Mouse (Mus musculus) activated CD4-positive, CD25-positive, alpha-beta regulatory T cell, adult 4 months (primary cell): ENCODE data around the gene Elovl6. TPM values are rescaled to one million over a fixed set of nuclear protein-coding genes. Genes with fewer than 3 reads are reported as not detected.

ENCODE experiments used
- ATAC-seq: one replicate; pipeline ENCODE4 v1.8.0; 2017
- polyA plus RNA-seq, 2 experiments: library from polyadenylated mRNA; unstranded; fragments of 100-300 nt; shearing (Covaris generic); gene quantifications; one replicate each; pipeline ENCODE4 v1.2.1; 2017

Elovl6 gene
- polyA plus RNA-seq = 10 to 100 TPM; 11.0 to 11.3 TPM

- no peak for ATAC-seq
These were observed at the start of gene Elovl6 for GRCm38 (mm10) chr3:129532180-129532864. Elovl6 (plus strand) TSS chr3:129532355.

GRCm38 (mm10) chr3:129488774-129489173 is 43.4 kb upstream of the Elovl6 start:
- no peak for ATAC-seq

GRCm38 (mm10) chr3:129494123-129494522 is 38.0 kb upstream of the Elovl6 start:
- peak; percentile 93 for ATAC-seq

- ATAC-seq = no peak
These were observed 37.4 kb upstream of the Elovl6 start for GRCm38 (mm10) chr3:129494731-129495130.

GRCm38 (mm10) chr3:129503781-129504180 is 28.4 kb upstream of the Elovl6 start:
- ATAC-seq = no peak

GRCm38 (mm10) chr3:129504928-129505327 is 27.2 kb upstream of the Elovl6 start:
- ATAC-seq = no peak

GRCm38 (mm10) chr3:129507736-129508135 is 24.4 kb upstream of the Elovl6 start:
- no peak for ATAC-seq

GRCm38 (mm10) chr3:129508571-129508970 is 23.6 kb upstream of the Elovl6 start:
- ATAC-seq = no peak

- ATAC-seq = no peak
These were observed 22.4 kb upstream of the Elovl6 start for GRCm38 (mm10) chr3:129509725-129510124.

- no peak for ATAC-seq
These were observed 16.2 kb upstream of the Elovl6 start for GRCm38 (mm10) chr3:129515863-129516436.

- peak; percentile 78 for ATAC-seq
These were observed 11.7 kb upstream of the Elovl6 start for GRCm38 (mm10) chr3:129520499-129520898.

- no peak for ATAC-seq
These were observed 8.6 kb upstream of the Elovl6 start for GRCm38 (mm10) chr3:129523456-129524143.

- no peak for ATAC-seq
These were observed 5.1 kb upstream of the Elovl6 start for GRCm38 (mm10) chr3:129527046-129527445.

- no peak for ATAC-seq
These were observed 2.8 kb upstream of the Elovl6 start for GRCm38 (mm10) chr3:129529311-129529710.

GRCm38 (mm10) chr3:129530461-129530860 is 1.7 kb upstream of the Elovl6 start:
- ATAC-seq = no peak

- peak; percentile 6 for ATAC-seq
These were observed 949 bp downstream of the Elovl6 start for GRCm38 (mm10) chr3:129532865-129533742.

GRCm38 (mm10) chr3:129533743-129534530 is 1.8 kb downstream of the Elovl6 start:
- peak; percentile 12 for ATAC-seq

- no peak for ATAC-seq
These were observed 3.3 kb downstream of the Elovl6 start for GRCm38 (mm10) chr3:129535444-129535843.

- ATAC-seq = peak; percentile 96
These were observed 4.0 kb downstream of the Elovl6 start for GRCm38 (mm10) chr3:129536109-129536508.

- ATAC-seq = no peak
These were observed 5.8 kb downstream of the Elovl6 start for GRCm38 (mm10) chr3:129537954-129538353.

GRCm38 (mm10) chr3:129540882-129541281 is 8.7 kb downstream of the Elovl6 start:
- ATAC-seq = no peak

GRCm38 (mm10) chr3:129541456-129541855 is 9.3 kb downstream of the Elovl6 start:
- no peak for ATAC-seq
